Mouse (Mus musculus) ovary, postnatal 14 days (tissue): ENCODE data around the gene Gpr160.
"Not testable (repeated sequence)": the region's sequence is repeated elsewhere in the genome, so short reads cannot be mapped to it uniquely, and the experiment has no call there.

ENCODE experiments used
- DNase-seq: peaks from one replicate; pipeline ENCODE4 v3.0.0; 2022; ENCODE audit warnings: low spot score

The Gpr160 gene

DNA sequence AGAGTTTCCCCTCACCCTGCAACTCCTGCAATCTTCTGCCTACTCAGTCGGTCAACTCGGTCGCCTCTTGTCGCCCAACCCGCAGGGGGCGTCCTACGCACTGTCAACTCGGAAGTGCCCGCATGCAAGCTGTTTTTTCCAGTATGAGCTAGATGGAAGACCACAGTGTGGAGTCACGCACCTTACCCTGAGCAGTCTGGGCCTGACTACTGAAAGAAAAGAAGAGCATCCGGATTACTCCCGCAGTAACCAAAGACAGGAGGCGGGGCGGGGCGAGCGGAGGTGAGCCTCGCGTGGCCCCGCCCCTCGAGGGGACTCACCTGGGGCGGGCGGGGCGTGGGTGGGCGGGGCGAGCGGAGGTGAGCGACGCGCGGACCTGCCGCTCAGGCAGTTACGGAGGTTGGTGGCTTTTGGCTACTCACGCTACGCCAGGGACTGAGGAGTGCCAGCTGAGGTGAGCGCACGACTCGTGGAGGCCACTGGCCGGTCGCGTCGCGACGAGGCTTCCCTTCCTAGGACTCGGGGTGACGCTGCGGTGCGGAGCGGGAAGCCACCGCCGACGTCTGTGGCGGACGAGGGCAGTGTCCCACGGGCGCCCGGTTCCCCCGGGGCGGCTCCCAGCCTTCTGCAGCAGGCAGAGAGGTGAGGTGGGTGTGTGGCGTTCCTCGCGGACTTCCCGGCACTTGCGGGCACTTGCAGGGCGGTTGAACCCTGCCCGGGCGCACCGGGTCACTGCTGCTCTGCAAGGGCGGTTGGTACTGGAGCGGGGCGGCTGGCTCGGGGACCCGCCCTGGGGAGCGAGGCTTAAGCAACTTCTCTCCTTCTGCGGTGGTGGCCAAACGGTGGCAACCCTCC, at the start of gene Gpr160:
Gene Gpr160, plus strand, starts transcription at position 347 of the 855 bp plus-strand sequence.
- peak; percentile 49 for DNase-seq

DNA sequence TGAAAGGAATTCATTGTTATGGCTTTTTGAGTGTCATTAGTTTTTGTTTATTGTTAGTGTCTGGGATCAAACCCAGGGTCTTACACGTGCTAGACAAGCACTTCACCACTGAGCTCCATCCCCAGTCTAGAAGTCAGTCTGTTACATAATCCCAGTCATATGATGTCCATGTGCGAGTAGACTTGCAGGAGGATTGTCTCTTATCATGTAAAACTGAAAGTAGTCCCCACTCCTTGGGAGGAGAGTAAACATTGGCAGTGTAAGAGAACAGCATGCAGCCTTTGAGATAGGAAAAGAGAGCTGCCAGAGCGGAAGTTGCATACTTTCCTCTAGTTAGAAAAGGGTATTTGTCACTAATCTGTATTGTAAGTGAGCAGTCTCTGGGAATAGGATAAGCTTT, 42.9 kb upstream of the Gpr160 start:
- no peak for DNase-seq

GRCm38 (mm10) chr3:30818630-30819125, 37.1 kb upstream of the Gpr160 start:
- DNase-seq: no peak

- no peak for DNase-seq
Measured at GRCm38 (mm10) chr3:30822163-30822562, 33.6 kb upstream of the Gpr160 start.

DNA sequence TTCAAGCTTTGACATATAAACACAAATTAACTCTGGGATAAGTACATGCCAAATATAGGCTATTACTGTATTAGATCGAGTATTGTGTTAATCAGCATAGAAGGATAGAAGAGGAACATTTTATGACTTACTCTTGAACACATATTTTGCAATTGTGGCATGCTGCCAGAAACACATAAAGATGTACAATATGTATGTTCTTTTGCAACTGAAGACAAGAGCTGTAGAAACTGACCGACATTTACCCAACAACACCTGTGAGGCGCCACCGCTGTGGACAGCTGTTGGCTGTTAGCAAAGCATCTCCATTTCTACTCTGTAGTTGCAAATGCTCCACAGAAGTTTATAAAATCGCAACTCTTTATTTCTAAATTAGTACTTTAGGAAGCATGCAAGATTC, 29.7 kb upstream of the Gpr160 start:
- DNase-seq: no peak

DNA sequence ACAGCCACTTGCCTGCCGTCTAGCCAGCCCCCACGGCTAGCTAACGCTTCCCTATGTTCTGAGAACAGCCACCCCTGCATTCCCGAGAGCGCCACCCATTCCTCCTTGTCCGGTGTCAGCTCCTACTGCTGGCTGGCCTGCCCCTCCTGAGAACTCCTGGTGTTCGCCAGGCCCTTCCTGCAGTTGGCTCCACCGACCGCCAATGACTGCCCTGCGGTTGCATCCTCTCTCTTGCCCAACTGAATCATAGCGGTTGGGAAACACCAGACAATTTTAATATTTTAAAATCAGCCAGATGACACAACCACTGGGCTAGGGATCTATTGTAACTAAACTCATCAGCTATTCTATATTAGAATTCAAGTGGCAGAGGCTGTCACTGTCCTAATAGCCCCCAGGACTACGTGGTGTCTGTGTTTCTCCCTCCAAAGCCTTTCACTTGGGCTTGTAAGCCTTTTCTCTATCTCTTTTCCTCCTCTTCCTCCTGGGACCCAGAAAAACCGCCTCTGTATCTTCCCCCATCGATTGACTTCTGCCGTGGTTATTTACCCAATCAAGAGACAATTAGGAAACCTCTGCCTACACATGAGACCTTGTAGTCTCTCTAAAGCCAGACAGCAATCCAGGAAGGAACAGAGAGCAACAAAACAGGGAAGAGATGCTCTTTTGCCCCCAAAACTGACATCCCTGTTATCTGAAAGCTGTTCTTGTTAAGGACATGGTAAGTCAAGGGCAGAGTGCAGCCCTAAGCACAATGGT, 23.7 kb upstream of the Gpr160 start:
- no peak for DNase-seq

DNA sequence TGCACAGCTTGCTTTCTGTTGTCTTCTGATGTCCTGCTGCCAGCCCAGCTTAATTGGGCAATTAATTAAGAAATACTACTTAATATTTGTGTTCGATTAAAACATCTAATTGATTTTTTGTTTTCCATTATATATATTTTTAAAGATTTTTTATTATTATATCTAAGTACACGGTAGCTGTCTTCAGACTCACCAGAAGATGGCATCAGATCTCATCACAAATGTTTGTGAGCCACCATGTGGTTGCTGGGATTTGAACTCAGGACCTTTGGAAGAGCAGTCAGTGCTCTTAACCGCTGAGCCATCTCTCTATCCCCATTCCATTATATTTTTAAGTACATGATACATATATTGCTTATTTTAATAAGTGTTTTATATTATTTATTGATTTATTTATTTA, 22.5 kb upstream of the Gpr160 start:
- no peak for DNase-seq

- no peak for DNase-seq
Measured at GRCm38 (mm10) chr3:30845755-30846154, 10.0 kb upstream of the Gpr160 start.

- no peak for DNase-seq
Measured at GRCm38 (mm10) chr3:30847413-30847812, 8.3 kb upstream of the Gpr160 start.

GRCm38 (mm10) chr3:30851422-30851821, 4.3 kb upstream of the Gpr160 start:
- no peak for DNase-seq

DNA sequence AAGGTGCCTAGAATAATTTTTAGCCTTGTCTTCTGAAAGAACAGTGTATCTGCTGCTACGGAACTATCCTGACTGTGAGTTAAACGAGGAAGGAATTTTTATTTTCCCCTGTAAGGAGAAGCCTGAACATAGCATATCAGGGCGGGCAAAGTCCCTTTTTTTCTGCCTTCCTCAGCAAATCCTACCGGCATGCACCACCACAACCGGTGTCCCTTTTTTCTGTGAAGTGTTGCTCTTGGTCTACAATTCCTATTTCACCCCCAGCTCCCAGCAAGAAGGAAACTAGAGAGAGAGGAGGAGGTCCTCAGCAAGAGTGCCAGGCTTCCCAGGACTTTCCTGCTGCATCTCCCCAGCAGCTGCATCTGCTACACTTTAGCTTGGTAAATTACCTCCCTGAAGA, 2.2 kb upstream of the Gpr160 start:
- no peak for DNase-seq

GRCm38 (mm10) chr3:30859599-30859998, 3.8 kb downstream of the Gpr160 start:
- not testable (repeated sequence) for DNase-seq

- DNase-seq: no peak
Measured at GRCm38 (mm10) chr3:30860705-30861104, 5.0 kb downstream of the Gpr160 start.

- no peak for DNase-seq
Measured at GRCm38 (mm10) chr3:30863712-30864435, 8.1 kb downstream of the Gpr160 start.

GRCm38 (mm10) chr3:30864640-30865039, 8.9 kb downstream of the Gpr160 start:
- no peak for DNase-seq

GRCm38 (mm10) chr3:30868176-30868575, 12.4 kb downstream of the Gpr160 start:
- no peak for DNase-seq

DNA sequence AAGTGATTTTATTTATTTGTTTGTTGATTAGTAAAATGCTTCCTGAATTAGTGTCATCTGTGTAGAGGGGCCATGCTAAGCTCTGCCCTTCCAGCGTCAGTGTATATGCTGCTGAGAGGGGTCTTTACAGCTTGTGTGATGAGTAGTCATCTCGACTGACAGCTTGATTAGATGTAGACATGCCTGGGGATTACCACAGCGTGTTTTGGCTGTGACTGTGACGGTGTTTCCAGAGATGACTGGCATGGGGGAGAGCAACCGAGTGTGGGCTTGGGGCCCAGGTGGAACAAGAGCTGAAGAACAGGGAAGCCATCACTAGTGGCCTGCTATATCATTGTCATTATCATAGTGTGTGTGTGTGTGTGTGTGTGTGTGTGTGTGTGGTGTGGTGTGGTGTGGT, 12.9 kb downstream of the Gpr160 start:
- no peak for DNase-seq

DNA sequence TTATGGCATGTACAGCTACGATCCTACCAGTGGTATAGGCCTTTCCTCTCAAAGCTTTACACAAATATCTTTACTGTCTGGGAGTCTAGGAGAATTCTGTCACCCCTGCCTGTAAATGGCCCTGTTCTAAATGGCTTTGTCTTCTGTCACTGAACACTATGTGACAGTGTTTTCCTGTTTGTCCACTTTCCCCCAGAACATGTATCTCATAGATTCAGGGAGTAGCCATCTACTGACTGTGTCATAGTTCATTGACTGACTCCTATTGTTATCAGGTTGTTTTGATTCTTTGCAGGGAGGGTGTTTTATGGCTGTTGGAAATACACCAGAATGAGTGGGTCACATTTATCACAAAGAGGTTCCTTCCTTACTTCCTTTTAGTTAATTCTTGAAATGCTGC, 14.2 kb downstream of the Gpr160 start:
- no peak for DNase-seq

GRCm38 (mm10) chr3:30876709-30877108, 21.0 kb downstream of the Gpr160 start:
- DNase-seq: no peak

- DNase-seq: no peak
Measured at GRCm38 (mm10) chr3:30887449-30887848, 31.7 kb downstream of the Gpr160 start.

- DNase-seq: no peak
Measured at GRCm38 (mm10) chr3:30889014-30889413, 33.3 kb downstream of the Gpr160 start.

DNA sequence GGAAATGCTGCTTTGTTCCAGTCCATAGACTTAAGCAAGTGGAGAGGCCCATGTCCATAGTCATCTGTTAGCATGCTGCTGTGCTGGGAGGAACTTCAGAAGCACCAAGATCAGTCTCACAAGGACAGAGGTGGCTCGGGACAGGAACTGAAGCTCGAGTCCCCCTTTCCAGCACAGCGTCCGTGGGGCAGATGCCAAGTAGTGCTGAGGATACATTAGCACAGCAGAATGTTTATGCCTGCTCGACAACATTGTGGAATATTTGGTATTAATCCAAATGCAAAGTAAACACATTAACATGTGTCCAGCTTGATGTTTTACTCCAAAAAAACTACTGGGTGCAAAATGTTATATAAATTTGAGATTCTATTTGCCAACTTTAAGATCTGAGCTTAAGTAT, 41.0 kb downstream of the Gpr160 start:
- no peak for DNase-seq
